In the genomic region with DNA sequence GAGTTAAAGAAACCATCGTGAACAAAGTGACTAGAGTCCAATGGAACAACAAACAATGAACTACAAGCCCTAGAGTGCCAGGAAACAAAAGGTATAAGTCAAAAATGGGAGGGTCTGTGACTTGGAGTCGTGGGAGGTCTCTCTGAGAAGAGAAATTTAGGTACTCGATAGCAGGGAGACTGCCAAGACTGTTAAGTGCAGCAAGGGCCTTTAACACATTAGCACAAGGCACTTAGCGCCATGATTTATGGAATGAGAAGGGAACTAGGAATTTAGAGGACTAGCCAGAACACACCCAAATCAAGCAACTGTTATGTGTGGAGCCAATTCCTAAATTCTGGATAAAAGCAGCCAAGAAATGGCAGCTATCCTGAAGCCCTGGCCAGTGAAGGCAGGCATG, we compare ENCODE assay signal across 23 mouse cellular contexts.
DNase-seq lines count a peak whose midpoint lies in the region; ATAC-seq and TF ChIP-seq lines count a peak whose summit lies in the region.
"Had no signal": no experiment of that assay in that cellular context is flagged by ENCODE, and none has a peak within 500 bp of the region (broad histone marks: within the 10 kb centered on the region; RNA-seq: fewer than 3 reads in every experiment).

No protein-coding gene starts in this region.

- no peaks in the 10 kb centered on the region for H3K27me3 ChIP-seq in limb, embryonic 14.5 days (ENCODE audit: control insufficient read depth, insufficient read depth, low read length)
- H3K27me3 ChIP-seq in limb, embryonic 10.5 days (ENCODE audit: low read depth, poor library complexity, severe bottlenecking): no peaks in the 10 kb centered on the region
- H3K27me3 ChIP-seq: heart, embryonic 12.5 days; heart, embryonic 15.5 days; hindbrain, embryonic 13.5 days; Patski had no signal

- H3K4me3 ChIP-seq in limb, embryonic 14.5 days (replicated peaks; ENCODE audit: low read length): no peak overlapping the region
- H3K4me3 ChIP-seq in limb, embryonic 10.5 days: no peak overlapping the region
- H3K4me3 ChIP-seq: heart, embryonic 12.5 days; heart, embryonic 15.5 days; hindbrain, embryonic 10.5 days; hindbrain, embryonic 13.5 days had no signal

- H3K9ac ChIP-seq in limb, embryonic 14.5 days (ENCODE audit: low read depth, low read length, severe bottlenecking): no peak overlapping the region
- H3K9ac ChIP-seq: forebrain, postnatal 0 days; heart, embryonic 12.5 days; heart, embryonic 15.5 days; hindbrain, embryonic 13.5 days had no signal

- no peak for TF ChIP-seq POLR2A in limb, embryonic 14.5 days (IDR thresholded peaks at IDR 0.05; ENCODE audit: borderline replicate concordance, extremely low read depth, insufficient read depth, insufficient read length)

- H3K4me1 ChIP-seq in limb, embryonic 14.5 days (ENCODE audit: control insufficient read depth, insufficient read depth, low read length): peaks cover 4% of the 10 kb centered on the region; the same call in 1 of the 2 replicates
- H3K4me1 ChIP-seq in limb, embryonic 10.5 days: peaks cover 39% of the 10 kb centered on the region
- H3K4me1 ChIP-seq: hindbrain, embryonic 13.5 days had no signal

- ATAC-seq in limb, embryonic 14.5 days (ENCODE audit: low FRiP score, low read depth): no peak
- ATAC-seq in frontal cortex, adult (ENCODE audit: low TSS enrichment): no peak
- ATAC-seq: forebrain, embryonic 14.5 days; forebrain, postnatal 0 days; hindbrain, embryonic 16.5 days; Patski had no signal

- no peak overlapping the region for H3K27ac ChIP-seq in limb, embryonic 14.5 days (replicated peaks; ENCODE audit: low read depth, low read length)
- H3K27ac ChIP-seq in limb, embryonic 10.5 days: no peak overlapping the region
- H3K27ac ChIP-seq: heart, embryonic 15.5 days; hindbrain, embryonic 10.5 days; hindbrain, embryonic 13.5 days had no signal

- WGBS in limb, embryonic 14.5 days: 53% methylated on average over 4 of the region's 4 CpGs
- 73% methylated on average over 4 of the region's 4 CpGs for WGBS in limb, embryonic 10.5 days

- peaks cover 19% of the 10 kb centered on the region for H3K36me3 ChIP-seq in limb, embryonic 14.5 days (ENCODE audit: control insufficient read depth, insufficient read depth, low read length)
- H3K36me3 ChIP-seq in limb, embryonic 10.5 days: peaks cover 98% of the 10 kb centered on the region

- no peak overlapping the region for H3K4me2 ChIP-seq in limb, embryonic 14.5 days (replicated peaks; ENCODE audit: low read depth, low read length, severe bottlenecking)
- H3K4me2 ChIP-seq: heart, embryonic 12.5 days; heart, embryonic 15.5 days; hindbrain, embryonic 13.5 days had no signal

- no peaks in the 10 kb centered on the region for H3K9me3 ChIP-seq in limb, embryonic 14.5 days (ENCODE audit: control insufficient read depth, low read length)
- H3K9me3 ChIP-seq in limb, embryonic 10.5 days (replicated peaks): no peaks in the 10 kb centered on the region
- H3K9me3 ChIP-seq: heart, embryonic 12.5 days; heart, embryonic 15.5 days; hindbrain, embryonic 10.5 days; hindbrain, embryonic 13.5 days had no signal

- DNase-seq in limb, embryonic 14.5 days (ENCODE audit: low spot score): peak; percentile 57
- no peak for DNase-seq in limb, embryonic 10.5 days (ENCODE audit: low spot score)
- peak; percentile 59 for DNase-seq in lung, postnatal 36 days
- no peak for DNase-seq in lung, postnatal 10 days
- DNase-seq in NIH3T3 (ENCODE audit: low read depth): peak; percentile 35
- DNase-seq: adrenal gland, postnatal 10 days; adrenal gland, postnatal 36 days; cerebellum, adult 18-20 months; cerebellum, adult 9-10 months; cerebellum, postnatal 14 days; forebrain, postnatal 0 days; gastrocnemius, postnatal 25 days; heart, adult 18-20 months; heart, postnatal 10 days; heart, postnatal 36 days had no signal

Comparison
In these comparisons a context has a peak if more than half of its experiments do, and no peak if none do; other contexts are left out.
1. DNase-seq: peak in limb, embryonic 14.5 days (single experiment), lung, postnatal 36 days (single experiment) and NIH3T3 (single experiment); none in limb, embryonic 10.5 days (single experiment) and lung, postnatal 10 days (single experiment).